In the genomic region with DNA sequence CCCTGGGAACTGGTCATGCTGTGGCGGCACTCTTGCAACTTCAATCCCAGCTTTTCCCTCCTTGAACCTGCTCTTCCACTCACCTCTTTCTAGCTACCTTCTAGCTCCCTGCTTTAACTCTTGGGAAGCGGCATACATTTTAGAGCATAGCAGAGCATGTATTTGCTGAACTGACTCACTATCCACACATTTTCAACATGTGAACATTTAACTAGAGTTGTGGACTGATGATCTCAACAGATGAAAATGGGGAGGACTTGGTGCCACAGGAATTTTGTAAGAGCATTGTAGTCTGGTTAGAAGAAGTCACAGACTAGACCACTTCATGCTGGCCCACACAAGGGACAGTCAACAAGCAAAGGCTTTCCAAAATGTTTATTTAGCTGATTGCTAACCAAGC, we compare ENCODE assay signal across 21 mouse cellular contexts. TPM values are rescaled to one million over a fixed set of nuclear protein-coding genes. Genes with fewer than 3 reads are reported as not detected.
"Had no signal": no experiment of that assay in that cellular context is flagged by ENCODE, and none has a peak within 500 bp of the region (broad histone marks: within the 10 kb centered on the region; RNA-seq: fewer than 3 reads in every experiment).

No protein-coding gene starts in this region.

- H3K27me3 ChIP-seq: liver, embryonic 12.5 days; lung, embryonic 15.5 days; midbrain, embryonic 12.5 days; midbrain, embryonic 15.5 days; neural tube, embryonic 12.5 days had no signal

- H3K9ac ChIP-seq: liver, embryonic 12.5 days; liver, embryonic 14.5 days; lung, embryonic 15.5 days; midbrain, embryonic 12.5 days; midbrain, embryonic 15.5 days; neural tube, embryonic 12.5 days had no signal

- H3K4me3 ChIP-seq: liver, embryonic 12.5 days; lung, embryonic 15.5 days; midbrain, embryonic 10.5 days; midbrain, embryonic 12.5 days; midbrain, embryonic 15.5 days; neural tube, embryonic 12.5 days had no signal

- DNase-seq: lung, postnatal 14 days; right cerebral cortex, postnatal 25 days; right cerebral cortex, postnatal 4 days; spleen, adult 18-20 months; thymus, adult 2 months; thymus, postnatal 25 days; thymus, postnatal 4 days had no signal

- H3K9me3 ChIP-seq: liver, embryonic 12.5 days; lung, embryonic 15.5 days; midbrain, embryonic 10.5 days; midbrain, embryonic 12.5 days; midbrain, embryonic 15.5 days; neural tube, embryonic 12.5 days had no signal

- H3K4me1 ChIP-seq: liver, embryonic 12.5 days; midbrain, embryonic 10.5 days; midbrain, embryonic 12.5 days; midbrain, embryonic 15.5 days; neural tube, embryonic 12.5 days had no signal

- H3K4me2 ChIP-seq: liver, embryonic 12.5 days; lung, embryonic 15.5 days; midbrain, embryonic 12.5 days; midbrain, embryonic 15.5 days; neural tube, embryonic 12.5 days had no signal

- H3K27ac ChIP-seq: liver, embryonic 12.5 days; liver, embryonic 14.5 days; lung, embryonic 15.5 days; midbrain, embryonic 10.5 days; midbrain, embryonic 12.5 days; midbrain, embryonic 15.5 days; neural tube, embryonic 12.5 days had no signal

- ATAC-seq: liver, embryonic 12.5 days; midbrain, embryonic 15.5 days had no signal

RNA-seq across cellular contexts. Expression of gene Dbil5, which starts 59.0 kb away (rescaled TPM):
- total RNA-seq: megakaryocyte, adult 5-6 weeks; megakaryocyte-erythroid progenitor cell, adult 5-6 weeks; midbrain, postnatal 0 days; monocyte, adult 5-6 weeks; neutrophil, adult 5-6 weeks had no signal
- polyA plus RNA-seq: midbrain, embryonic 12.5 days; neural tube, embryonic 14.5 days; small intestine, adult 2 months had no signal

RNA-seq across cellular contexts. Expression of gene Gemin4, which starts 59.1 kb away (rescaled TPM):
- total RNA-seq: monocyte, adult 5-6 weeks had no signal
